Mouse (Mus musculus) layer of hippocampus, postnatal 36 days (tissue): ENCODE results near the gene Cltc. TPM values are rescaled to one million over a fixed set of nuclear protein-coding genes. Genes with fewer than 3 reads are reported as not detected.
"Not testable (repeated sequence)": the region's sequence is repeated elsewhere in the genome, so short reads cannot be mapped to it uniquely, and the experiment has no call there.

Source experiments
- DNase-seq, 2 experiments: peaks; one replicate each; pipeline ENCODE4 v3.0.0; 2022
- total RNA-seq, 2 experiments: library from RNA; stranded (reverse); gene quantifications; 2 replicates each; pipeline ENCODE4 v1.2.3; 2021

The Cltc gene
- total RNA-seq, result 100 to 1,000 TPM; 451 to 472 TPM

DNA sequence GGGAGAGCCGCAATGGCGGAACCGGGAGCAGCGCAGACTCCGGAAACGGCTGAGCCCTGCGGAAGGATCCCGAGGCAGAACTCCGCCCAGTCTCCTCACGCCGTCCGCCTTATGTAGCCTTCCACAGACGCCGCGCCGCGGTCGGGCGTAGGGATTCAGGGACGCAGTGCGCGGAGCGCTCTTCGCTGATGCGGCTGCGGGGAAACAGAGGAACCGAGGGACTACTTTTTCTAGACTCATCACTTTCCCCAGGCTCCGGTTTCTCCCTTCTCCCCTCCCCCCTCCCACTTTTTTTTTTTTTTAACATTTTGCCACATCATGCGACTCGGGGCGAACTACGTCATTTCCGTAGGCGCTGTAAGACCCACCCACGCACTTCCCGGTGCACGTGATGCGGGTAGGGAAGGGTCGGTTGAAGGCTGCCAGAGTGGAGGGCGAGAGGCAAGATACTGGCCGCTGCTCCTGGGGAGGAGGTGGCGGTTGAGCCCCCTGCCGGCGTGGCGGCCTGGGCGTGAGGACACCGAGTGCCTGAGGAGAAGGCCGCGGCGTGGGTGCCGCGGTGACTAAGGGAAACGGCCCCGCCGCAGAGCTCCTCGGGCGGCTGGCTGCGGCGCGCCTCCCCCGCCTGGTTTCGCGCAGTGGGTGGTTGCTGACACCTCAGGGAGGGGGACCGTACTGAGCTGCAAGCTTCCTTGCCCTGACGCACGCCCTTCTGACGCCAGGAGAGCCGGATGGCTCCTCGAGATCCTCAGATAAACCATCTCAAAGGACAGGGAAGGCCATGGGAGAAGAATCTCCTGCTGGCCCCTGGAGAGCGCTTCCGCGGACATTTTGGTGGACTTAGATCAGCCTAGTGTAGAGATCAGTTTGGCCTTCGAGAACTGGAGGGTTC is at the start of gene Cltc:
Gene Cltc (minus strand): TSS at position 86 of the 892 bp plus-strand sequence.
- peak; percentile 97 to 98 for DNase-seq

DNA sequence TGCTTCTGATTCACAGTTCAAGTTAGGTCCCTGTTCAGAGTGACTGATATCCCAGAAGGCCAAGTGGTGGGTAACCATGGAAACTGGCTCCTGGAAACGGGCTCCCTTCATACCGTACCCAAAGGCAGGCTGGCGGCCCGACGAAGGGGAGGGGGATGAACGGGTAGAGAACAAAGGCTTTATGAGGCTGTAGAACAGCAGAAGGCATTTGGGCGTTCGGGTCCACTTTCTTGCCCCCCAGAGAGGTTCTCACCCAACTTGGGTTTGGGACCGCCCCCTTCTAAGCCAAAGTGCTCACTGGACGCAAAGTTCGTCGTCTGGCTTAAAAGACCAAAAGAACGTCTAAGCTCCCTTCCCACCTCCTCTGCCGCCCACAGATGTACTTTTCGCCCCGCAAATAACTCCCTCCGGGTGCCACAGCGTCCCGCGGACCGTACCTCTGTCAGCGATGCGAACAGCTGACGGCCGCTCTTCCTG is 49.7 kb upstream of the Cltc start:
- DNase-seq, result peak; percentile 68 to 69

DNA sequence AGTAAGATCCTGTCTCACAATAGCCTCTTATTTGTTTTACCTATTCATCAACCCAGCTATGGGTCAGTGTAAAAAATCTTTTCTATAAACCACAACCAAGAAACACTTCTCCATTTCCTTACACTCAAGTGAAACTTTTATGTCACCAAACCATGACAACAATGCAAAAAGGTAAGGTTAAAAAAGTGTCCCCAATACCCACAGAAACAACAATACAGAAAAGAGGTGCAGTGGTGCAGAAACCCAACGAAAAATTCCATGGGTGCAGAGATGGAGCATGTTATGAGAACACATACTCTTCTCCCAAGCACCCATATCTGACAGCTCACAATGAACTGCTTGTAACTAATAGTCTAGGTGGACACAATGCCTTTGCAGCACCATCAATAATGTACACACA is 36.8 kb upstream of the Cltc start:
- DNase-seq, result no peak

DNA sequence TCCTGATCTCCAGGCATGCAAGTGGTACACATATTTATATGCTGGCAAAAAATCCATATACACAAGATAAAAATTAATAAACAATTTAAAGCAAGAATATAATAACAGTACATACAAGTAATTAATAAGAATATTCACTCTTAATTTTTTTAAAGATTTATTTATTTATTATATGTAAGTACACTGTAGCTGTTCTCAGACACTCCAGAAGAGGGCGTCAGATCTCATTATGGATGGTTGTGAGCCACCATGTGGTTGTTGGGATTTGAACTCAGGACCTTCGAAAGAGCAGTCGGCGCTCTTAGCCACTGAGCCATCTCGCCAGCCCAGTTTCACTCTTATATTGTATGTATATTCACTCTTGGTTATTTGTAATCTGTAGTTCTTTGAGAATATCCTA is 30.1 kb upstream of the Cltc start:
- not testable (repeated sequence) for DNase-seq

DNA sequence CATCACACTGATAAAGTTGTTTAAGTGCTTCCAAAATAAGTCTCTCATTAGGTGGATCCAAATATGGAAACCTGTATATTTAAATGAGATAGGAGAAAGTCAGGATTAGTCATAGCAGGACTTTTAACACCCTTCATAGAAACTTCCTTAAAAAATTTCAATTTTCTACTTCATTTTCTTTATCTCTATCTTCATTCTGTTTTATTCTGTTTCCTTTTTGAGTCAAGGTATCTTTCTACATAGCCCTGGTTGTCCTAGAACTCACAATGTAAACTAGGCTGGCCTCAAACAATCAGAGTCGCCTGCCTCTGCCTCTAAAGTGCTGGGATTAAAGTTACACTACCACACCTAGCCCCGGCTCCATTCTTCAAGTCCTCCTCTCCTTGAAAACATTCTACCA is 28.4 kb upstream of the Cltc start:
- no peak for DNase-seq

DNA sequence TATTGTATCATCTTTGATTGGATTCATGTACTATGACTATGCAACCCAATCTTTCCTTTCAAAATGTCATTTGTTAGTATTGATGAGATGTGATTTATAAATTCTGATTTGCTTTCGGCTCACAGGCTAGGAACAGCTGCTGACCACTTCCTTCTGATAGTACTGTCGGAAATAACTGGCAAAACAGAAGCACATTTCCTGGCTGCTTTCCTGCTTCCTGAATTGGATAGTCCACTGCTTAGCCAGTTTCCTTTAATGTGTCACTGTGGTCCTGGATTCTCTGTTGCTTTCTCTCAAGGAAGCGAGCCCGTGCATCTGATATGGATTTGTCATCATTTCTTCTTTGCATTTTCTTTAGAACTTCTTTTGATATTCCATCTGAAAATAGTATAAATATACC is 12.5 kb upstream of the Cltc start:
- no peak for DNase-seq

DNA sequence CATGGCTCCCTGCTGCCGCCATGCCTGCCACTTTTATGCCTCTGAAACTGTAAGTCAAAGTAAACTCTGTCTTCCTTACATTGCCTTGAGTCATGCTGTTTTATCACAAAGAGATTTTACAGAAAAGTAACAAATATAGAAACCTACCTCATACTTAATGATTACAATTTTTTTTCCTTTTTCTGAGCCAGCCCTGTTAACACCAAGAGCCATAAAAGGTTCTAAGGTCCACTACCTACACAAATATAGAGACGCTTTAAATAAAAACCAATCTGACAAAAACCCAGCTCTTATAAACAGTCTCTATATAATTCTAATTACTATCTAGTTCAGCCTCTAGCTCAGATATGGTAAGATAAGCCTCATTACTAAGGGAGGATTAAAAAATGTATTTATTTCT is 7.1 kb upstream of the Cltc start:
- DNase-seq, result no peak

DNA sequence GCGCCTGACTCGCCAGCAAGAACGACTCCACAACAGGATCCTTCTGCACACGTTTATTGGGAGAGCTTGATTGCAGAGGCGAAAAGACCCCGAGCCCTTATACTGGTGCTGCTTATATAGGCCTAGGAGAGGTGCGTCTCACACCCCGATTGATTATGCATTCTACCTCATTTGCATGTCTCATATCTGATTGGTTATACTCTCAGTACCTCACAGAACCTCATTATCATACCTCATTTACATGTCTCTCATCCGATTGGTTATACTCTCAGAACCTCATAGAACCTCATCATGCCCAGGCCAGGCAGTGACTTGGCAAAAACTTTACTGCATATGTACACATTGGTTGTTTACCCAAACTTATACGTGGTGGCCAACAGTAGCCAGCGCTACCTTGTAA is 5.8 kb upstream of the Cltc start:
- DNase-seq, result not testable (repeated sequence)

DNA sequence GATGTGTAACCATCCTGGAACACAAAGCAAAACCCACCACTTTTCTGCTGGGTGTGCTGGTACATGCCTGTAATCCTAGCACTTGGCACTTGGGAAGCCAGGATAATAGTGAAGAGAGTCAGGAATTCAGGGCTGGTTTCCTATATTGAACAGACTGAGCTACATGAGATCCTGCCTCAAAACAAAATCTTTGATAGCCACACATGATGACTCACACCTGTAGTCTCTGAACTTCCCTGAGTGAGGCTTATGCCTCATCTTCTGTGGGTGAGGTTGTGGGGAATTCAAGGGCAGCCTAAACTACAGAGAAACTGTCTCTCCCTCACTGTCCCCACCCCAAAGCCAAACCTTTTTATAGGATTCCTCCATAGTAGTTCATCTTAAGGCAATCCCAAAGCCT is 3.0 kb upstream of the Cltc start:
- DNase-seq, result no peak

DNA sequence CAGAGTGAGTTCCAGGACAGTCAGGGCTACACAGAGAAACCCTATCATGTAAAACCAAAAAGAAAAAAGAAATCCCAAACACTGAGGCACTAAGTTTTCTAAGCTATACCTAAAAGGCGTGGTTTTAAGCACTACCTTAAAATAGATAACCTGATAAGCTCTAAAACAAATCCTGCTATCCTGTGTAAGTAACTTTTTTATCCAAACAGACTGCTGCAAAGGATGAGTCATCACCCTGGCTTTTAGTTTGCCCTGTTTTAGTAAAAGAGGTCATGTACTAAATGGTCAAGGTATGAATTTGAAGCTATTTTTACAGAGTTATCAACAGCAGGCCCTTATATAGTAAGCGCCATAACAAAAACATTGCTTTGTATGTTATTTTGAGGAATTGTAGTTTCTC is 2.5 kb upstream of the Cltc start:
- no peak for DNase-seq

DNA sequence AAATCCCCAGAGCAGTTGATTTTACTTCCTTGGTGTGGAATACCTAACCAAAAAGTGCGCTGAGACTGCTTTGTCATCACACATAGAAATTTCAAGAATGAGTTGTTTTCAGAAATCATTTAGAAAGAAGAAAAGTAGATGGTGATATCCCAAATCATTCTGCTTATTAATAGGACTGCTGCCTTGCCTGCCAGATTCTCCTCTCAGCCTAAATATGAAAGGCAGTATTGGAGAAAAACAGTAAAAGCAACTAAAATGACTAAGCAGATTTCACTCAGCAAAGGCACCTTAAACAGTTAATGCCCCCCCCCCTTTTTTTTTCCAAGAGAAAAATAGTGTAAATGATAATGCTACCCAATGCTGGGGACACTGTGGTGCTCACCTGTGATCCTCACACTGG is 1.9 kb upstream of the Cltc start:
- no peak for DNase-seq

DNA sequence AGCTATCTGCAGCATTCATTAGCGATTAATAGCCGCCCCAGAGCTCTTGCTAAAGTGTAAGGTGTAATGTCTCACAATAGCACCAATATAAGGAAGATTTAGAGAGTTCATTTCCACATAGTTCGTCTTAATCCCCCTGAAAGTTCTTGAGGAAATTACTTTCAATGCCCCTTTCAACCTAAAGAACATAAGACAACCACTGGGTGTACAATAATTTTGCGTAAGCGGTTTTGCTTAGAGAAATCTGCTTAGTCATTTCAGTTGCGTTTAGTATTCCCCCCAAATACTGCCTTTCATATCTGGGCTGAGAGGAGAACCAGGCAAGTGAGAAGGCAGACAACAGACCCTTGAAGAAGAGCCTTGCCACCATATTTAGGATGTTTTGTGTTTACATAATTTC is 1.2 kb upstream of the Cltc start:
- DNase-seq, result no peak

DNA sequence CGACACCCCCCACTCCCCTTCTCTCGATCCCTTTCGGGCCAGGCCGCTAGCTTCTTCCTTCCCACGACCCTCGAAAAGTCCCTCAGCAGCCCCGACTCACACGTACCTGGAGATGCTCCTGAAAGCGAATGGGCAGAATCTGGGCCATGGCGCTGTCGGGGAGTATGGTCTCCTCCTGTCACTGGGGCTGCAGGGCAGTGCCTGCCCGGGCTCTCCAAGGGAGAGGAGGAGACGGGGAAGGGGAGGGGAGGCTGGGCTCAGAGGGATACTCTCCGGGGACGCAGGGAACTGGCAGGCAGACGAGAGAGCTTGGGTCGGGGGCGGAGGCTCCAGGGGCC is 254 bp downstream of the Cltc start:
- DNase-seq, result no peak

DNA sequence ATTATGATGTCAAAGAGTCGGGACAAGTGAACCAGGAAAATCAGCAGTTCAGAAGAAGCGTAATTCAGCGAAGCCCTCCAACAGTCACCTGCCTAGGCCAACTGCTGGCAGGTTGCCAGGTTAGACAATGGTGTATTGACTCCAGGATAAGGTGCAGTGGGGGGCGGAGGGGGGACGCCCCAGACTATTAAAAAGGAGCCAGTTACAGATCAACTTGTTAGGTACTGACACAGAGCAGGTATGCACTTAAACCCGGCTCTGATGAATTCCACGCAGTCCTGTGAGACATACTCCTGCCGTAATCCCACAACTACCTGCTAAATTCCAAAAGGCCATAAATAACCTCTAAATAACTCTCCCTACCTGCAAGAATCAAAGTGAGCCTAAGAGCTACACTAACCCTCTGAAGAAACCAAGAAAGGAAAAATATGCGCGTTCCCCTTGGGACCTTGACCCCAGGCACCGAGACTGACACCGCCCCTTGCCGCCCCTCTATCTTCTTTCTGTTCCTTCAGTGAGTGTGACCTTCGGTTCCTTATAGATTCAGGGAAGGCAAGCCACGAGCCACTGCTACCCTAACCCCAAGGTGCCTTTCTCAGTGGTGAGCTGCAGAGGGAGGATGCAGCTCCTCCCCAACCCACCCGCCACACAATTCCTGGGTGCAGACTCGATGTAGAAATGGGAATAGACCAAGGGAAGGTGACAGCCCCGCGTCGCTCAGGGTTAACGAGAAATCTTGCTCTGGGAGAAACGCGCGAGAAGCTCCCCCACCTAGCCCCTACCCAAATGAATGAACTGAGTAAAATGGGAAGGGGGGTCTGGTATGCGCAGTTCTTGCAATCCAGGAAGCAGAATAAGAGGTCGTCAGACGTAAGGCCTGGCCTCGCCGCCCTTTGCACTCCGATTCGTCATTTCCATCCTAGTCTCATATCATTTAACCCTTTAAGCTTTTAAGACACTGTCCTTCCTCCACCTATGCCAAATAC is 916 bp downstream of the Cltc start:
- peak in 1 of 2 experiments; percentile 13 for DNase-seq

DNA sequence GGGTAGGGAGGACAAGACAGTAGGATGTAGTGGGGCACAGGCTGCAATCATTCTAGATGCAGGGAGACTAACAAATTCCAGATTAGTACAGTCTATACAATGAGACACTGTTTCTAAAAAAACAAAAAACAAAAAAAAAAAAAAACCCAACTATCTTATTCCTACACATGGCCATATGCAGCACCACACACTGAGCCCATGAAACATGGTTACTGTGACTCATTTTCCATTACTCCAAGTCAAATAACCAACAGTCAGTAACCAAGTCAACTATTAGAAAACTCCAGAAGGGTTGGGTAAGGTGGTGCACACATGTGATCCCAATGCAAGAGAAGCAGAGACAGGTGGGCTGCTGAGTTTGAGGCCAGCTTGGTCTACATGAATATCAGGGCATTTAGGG is 5.0 kb downstream of the Cltc start:
- DNase-seq, result no peak

DNA sequence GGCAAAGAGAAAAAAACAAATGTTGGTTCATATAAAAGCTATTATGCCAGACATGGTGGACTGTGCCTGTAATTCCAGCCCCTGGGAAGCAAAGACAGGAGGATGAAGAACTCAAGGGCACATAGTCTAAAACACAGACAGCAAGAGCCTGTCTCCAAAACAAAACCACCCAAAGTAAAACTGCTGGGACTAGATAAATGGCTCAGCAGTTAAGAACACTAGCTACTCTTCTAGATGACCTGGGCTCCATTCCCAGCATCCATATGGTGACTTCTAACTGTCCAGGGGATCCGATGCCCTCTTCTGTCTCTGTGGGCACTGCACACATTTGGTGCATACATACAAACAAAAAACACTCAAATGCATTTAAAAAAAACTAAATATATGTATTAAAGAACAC is 6.4 kb downstream of the Cltc start:
- no peak for DNase-seq

DNA sequence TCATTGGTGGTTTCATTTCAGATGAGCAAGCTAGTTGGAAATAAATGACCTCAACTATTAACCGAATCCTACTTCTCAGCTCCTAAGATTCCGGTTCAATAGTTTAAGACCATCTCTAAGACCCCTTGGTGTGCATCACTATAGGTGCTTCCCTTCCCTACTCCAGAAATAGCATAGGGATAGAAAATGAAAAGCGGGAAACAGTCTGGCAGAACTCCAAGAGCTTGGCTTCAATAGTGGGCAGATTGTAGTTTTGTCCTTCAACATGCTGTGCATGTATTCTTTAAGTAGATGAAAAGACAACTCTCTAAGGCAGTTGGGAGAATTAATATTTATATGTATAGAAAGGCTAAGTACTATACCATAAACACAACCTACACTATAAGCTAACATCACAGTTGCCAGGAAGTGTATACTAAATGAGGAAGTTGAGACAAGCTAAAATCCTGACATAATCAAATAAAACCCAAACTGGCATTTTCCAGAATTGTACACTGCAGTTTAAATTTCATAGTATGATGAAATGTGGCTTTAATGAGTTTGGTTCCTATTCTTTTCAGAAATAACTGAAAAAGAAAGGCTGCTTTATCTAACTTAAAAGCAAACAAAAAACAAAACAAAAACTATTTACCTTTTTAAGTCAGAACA is 7.5 kb downstream of the Cltc start:
- no peak for DNase-seq

DNA sequence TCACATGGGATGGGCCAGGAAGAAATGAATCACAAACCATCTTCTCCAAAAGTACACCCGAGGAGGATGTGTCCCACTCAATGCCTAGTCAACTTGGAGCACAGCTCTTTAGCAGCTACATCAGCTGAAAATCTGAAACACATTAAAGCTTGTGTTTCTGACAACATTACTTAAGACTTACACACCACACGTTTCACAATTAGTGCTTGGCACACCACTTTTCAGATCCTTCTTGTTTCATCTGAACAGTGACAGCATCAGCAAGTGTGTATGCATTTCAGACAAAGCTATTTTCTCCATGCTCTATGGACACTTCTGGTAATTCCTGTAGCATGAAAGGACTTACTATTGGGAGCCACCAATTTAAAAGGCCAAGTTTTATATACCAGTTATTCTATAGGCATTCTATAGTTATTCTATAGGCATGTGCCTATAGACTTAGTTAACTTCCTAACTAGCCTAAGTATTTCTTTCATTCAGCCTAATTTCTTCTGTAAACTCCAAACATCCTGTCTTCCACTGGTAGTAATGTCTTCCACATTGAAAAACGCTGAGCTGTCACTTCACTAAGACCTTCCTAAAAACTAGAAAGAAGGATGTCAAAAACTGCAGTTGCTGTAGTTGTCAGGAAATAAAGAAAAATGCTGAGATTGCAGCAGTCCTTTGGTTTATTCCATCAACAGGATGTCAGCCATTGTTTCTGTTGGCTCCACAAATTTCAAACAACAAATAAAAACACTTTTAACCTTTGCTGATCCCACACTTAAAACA is 11.5 kb downstream of the Cltc start:
- DNase-seq, result no peak

DNA sequence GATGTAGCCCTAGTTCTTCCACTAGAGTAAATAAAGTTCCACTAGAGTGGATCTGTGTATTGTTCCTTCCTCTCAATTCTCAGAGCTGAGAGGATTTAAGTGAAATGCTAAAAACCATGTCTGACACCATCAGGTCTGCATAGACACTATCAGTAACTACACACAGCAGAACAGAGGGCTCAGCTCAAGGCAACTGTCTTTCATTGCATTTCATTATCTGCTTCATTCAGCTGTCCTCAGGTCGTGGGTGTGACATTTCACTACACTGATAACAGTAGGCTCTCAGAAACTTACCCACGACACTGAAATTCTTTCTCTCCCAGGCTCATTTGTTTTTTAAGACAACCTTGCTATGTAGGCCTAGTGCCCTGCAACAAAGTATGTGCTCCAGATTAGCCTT is 14.8 kb downstream of the Cltc start:
- no peak for DNase-seq

DNA sequence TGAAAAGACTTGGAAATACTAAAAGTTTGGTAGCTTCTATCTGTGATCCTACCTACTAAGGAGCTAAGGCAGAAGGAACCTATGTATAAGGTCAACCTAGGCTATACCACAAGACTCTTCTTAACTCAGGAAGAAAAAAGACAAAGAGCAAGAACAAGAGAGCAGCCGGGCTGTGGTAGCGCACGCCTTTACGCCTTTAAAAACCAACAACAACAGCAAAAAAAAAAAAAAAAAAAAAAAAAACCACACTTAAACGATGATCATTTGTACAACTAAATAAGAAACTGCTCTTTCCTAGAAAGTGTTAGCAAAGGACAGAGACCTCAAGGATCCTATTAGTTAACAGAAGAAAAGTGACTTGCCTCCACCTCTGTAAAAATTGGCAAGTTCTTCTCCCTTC is 15.9 kb downstream of the Cltc start:
- no peak for DNase-seq

DNA sequence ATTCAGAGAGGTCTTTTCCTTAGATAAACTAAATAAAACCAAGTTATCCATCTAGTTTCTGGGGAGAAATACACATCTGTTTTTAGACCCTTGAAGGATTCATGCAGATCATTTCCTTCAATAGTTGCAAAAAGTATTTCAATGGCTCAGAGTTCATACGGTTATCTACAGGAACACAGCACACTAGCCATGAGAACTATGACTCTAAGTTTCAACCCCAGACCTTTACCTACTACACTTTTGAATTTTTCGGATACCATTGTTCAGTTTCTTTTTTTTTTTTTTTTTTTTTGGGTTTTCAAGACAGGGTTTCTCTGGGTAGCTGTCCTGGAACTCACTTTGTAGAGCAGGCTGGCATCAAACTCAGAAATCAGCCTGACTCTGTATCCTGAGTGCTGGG is 17.9 kb downstream of the Cltc start:
- no peak for DNase-seq

DNA sequence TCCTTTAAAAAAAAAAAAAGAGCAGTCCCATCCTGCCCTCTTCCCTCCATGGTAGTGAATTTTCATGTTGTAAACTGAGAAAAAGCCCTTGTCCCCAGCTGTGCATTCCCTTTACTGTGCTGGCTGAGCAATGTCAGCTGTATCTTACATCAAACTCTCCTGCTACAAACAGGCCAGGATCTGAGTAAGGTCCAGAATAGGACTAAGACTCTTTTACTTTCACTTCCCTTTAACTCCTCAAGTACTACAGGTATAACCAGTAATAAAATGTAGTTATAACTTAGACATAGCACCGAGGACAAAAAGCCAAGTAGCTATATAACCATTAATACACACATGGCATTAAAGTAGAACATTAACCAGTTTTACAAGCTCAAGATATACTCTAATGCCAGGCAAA is 18.4 kb downstream of the Cltc start:
- DNase-seq, result no peak
